Mouse (Mus musculus) midbrain, embryonic 14.5 days (tissue): ENCODE results near the gene March6. TPM values are rescaled to one million over a fixed set of nuclear protein-coding genes. Genes with fewer than 3 reads are reported as not detected.
A peak's percentile ranks its signal among the peaks of the same experiment; 100 is the strongest.

Experiments
- ATAC-seq: fragments of 200-750 bp; cut with Nextera tagmentation; 2 replicates; pipeline ENCODE4 v1.8.0; 2017; ENCODE audit warnings: moderate number of reproducible peaks, moderate library complexity; ENCODE audit not compliant: low FRiP score, low TSS enrichment
- DNase-seq: peaks from one replicate; pipeline ENCODE4 v3.0.0-alpha.2; 2015
- H3K27ac ChIP-seq: fragments of 300-500 bp; sonication (generic); replicated peaks from 2 replicates; pipeline ENCODE4 v1.5.1; 2014; ENCODE audit warnings: mild to moderate bottlenecking, low read depth, low read length, moderate library complexity
- H3K27me3 ChIP-seq: fragments of 300-500 bp; sonication (generic); 2 replicates; pipeline ENCODE4 v1.6.1; 2014; ENCODE audit warnings: low read length, control low read depth, mixed read lengths; ENCODE audit not compliant: control insufficient read depth, insufficient read depth
- H3K36me3 ChIP-seq: fragments of 300-500 bp; sonication (generic); 2 replicates; pipeline ENCODE4 v1.6.1; 2014; ENCODE audit warnings: low read length, control low read depth; ENCODE audit not compliant: control insufficient read depth, insufficient read depth
- H3K4me1 ChIP-seq: fragments of 300-500 bp; sonication (generic); 2 replicates; pipeline ENCODE4 v1.6.1; 2014; ENCODE audit warnings: mild to moderate bottlenecking, antibody characterized with exemption, low read length, control low read depth; ENCODE audit not compliant: control insufficient read depth, insufficient read depth
- H3K4me2 ChIP-seq: fragments of 300-500 bp; sonication (generic); 2 replicates; pipeline ENCODE4 v1.6.1; 2014; ENCODE audit warnings: mild to moderate bottlenecking, low read length, moderate library complexity
- H3K4me3 ChIP-seq: fragments of 300-500 bp; sonication (generic); replicated peaks from 2 replicates; pipeline ENCODE4 v1.5.1; 2014; ENCODE audit warnings: low read depth, low read length
- H3K9ac ChIP-seq: fragments of 300-500 bp; sonication (generic); replicated peaks from 2 replicates; pipeline ENCODE4 v1.6.1; 2014; ENCODE audit warnings: mild to moderate bottlenecking, low read length, moderate library complexity
- H3K9me3 ChIP-seq: fragments of 300-500 bp; sonication (generic); 2 replicates; pipeline ENCODE4 v1.6.1; 2016; ENCODE audit warnings: low read length, control low read depth, mixed read lengths; ENCODE audit not compliant: control insufficient read depth
- WGBS: fragments of 180-500 bp; shearing (Covaris S2); extraction: QIAGEN DNeasy Blood & Tissue Kit; methylation state at CpG from one replicate; pipeline ENCODE4 v1.1.7; 2014; 5-methylcytosine and 5-hydroxymethylcytosine counted together
- polyA plus RNA-seq: library from polyadenylated mRNA; unstranded; fragments of >200 nt; fragmentation: Nextera tagmentation; extraction: Ambion mirVana; gene quantifications from 2 replicates; pipeline ENCODE4 v1.2.1, GENCODE M21; 2014

March6 gene
- polyA plus RNA-seq, 1 experiment from 2014 or later = 117 TPM

DNA sequence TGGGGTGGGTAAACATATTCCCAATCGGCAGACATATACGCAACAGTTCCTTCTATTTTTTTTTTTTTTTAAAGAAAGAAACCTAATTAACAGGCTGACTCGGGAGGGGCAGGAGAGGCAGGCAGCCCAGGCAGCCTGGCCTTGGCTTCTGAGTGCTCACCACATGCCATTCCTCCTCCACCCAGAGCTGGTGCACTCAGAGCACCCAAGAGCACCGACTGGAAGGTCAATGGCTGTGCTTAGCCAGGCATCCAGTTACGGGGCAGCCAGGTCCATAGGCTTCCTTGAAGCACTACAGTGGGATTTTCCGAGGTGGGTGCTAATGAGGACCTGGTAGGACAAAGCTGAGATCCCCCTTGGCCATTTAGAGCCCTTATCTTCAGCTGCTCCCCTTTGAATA, 88.9 kb downstream of the March6 start:
- Histone ChIP-seq H3K27me3 (no peaks in the 10 kb centered on the region), H3K9me3 (no peaks in the 10 kb centered on the region), H3K9ac (no peak overlapping the region), H3K4me3 (no peak overlapping the region), H3K27ac (no peak overlapping the region), H3K36me3 (no peaks in the 10 kb centered on the region), H3K4me1 (no peaks in the 10 kb centered on the region), H3K4me2 (no peak overlapping the region)
- ATAC-seq (no peak), DNase-seq (no peak)
- 82% methylated on average over 6 of the region's 6 CpGs for WGBS

DNA sequence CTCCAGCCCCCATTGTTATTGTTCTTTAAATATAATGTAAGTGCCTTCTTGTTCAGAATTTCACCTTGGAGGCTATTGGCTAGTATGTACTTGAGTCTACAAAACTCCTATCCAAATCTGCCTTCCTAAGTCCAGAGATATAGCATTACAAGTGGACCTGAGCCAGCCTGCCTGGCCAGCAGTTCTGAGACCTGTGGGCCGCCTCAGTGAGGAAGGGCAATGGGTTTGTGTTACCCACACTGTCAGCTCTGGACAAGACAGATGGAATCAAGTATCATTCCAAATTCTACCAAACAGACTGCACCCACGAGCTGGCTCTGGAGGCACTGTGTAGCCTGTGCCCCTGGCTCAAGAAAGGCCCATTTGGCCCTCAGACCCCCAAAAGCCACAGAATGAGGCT, 94.0 kb downstream of the March6 start:
- WGBS = 86% methylated on average over 2 of the region's 2 CpGs
- Histone ChIP-seq H3K36me3 (no peaks in the 10 kb centered on the region), H3K27ac (no peak overlapping the region), H3K9ac (no peak overlapping the region), H3K4me3 (no peak overlapping the region), H3K4me1 (no peaks in the 10 kb centered on the region), H3K4me2 (no peak overlapping the region), H3K27me3 (no peaks in the 10 kb centered on the region), H3K9me3 (no peaks in the 10 kb centered on the region)
- ATAC-seq = no peak
- DNase-seq = no peak

DNA sequence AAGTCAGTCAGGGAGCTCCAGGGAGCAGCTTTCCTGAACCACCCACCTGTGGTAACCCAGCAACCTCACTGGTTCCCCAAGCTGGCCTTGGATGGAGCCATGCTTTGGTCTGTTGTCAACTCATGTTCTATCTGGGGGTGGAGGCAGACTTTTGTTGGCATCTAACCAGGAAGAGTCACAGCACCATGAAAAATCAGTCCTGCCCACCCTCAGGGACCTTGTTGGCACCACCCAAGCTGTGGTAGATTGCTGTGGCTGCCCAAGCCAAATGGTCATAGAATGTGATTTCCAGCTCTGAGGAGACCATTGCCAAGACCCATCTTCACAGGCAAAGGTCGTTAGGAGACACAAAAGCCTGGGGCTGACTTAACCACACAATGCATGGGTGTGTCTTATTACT, 94.8 kb downstream of the March6 start:
- Histone ChIP-seq H3K27me3 (no peaks in the 10 kb centered on the region), H3K27ac (no peak overlapping the region), H3K36me3 (no peaks in the 10 kb centered on the region), H3K9ac (no peak overlapping the region), H3K4me3 (no peak overlapping the region), H3K9me3 (no peaks in the 10 kb centered on the region), H3K4me2 (no peak overlapping the region), H3K4me1 (no peaks in the 10 kb centered on the region)
- 55% methylated on average over 1 of the region's 1 CpGs for WGBS
- ATAC-seq (no peak), DNase-seq (no peak)

DNA sequence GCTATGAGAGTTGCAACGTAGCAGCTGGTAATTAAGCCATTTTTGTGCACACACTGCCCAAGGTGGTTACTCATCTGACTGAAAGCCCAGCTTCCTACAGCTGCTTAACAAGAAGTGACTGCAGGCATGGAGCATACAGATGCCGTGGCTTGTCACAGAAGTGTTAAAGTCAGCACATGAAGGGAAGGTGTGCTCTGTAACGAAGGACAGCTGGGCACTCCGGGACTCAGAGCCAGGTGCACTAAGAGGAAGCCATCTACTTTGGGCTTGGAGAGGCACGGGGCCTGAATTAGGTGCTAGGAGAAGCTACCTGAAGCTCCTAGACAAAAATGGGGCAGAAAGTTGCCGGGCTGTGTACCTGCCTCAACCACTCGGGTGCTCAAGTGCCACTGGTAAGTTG, 97.1 kb downstream of the March6 start:
- Histone ChIP-seq H3K4me3 (no peak overlapping the region), H3K4me2 (no peak overlapping the region), H3K27me3 (no peaks in the 10 kb centered on the region), H3K9me3 (no peaks in the 10 kb centered on the region), H3K27ac (no peak overlapping the region), H3K9ac (no peak overlapping the region), H3K36me3 (no peaks in the 10 kb centered on the region), H3K4me1 (no peaks in the 10 kb centered on the region)
- DNase-seq (no peak), ATAC-seq (no peak)
- 87% methylated on average over 7 of the region's 7 CpGs for WGBS

DNA sequence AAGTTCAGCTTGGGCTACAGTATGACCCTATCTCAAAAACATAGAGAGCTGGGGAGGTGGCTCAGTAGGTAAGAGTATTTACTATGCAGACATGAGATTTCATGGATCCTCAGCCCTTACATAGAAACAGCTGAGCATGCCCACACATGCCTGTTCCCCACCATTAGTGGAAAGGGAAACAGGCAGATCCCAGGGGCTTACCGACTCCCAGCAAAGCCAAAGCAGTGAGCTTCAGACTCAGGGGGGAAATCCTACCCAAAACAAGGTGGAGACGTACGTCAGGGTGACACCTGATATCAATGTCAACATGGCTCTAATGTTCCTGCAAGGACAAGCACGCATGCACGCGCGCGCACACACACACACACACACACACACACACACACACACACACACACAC, 99.0 kb downstream of the March6 start:
- no peak overlapping the region for H3K27ac ChIP-seq
- H3K27me3 ChIP-seq = no peaks in the 10 kb centered on the region
- no peak overlapping the region for H3K4me3 ChIP-seq
- no peaks in the 10 kb centered on the region for H3K36me3 ChIP-seq
- ATAC-seq = no peak
- DNase-seq = no peak
- WGBS = 91% methylated on average over 8 of the region's 8 CpGs
- no peak overlapping the region for H3K9ac ChIP-seq
- H3K4me2 ChIP-seq = no peak overlapping the region
- no peaks in the 10 kb centered on the region for H3K4me1 ChIP-seq
- no peaks in the 10 kb centered on the region for H3K9me3 ChIP-seq

DNA sequence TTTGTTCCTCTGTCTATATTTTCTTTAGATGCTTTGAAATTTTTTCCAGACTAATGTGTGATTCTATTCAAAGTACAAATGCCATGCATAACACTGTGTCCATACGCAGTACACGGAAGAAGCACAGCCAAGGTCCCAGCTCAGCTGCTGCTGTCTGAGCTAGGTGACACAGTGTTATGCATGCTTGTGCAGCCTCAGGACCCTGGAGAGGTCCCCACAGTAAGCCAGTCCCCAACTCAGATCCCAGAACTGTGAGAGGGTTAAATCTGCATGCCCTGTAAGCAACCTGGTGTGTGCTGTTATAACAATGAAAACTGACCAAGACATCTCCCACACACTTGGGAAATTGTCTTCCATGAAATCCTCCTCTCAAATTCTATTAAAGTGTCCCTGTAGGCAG, 100.8 kb downstream of the March6 start:
- Histone ChIP-seq H3K4me3 (no peak overlapping the region), H3K9me3 (no peaks in the 10 kb centered on the region), H3K4me2 (no peak overlapping the region), H3K36me3 (no peaks in the 10 kb centered on the region), H3K27ac (no peak overlapping the region), H3K4me1 (no peaks in the 10 kb centered on the region), H3K9ac (no peak overlapping the region), H3K27me3 (no peaks in the 10 kb centered on the region)
- WGBS = 74% methylated on average over 2 of the region's 2 CpGs
- no peak for DNase-seq
- no peak for ATAC-seq

DNA sequence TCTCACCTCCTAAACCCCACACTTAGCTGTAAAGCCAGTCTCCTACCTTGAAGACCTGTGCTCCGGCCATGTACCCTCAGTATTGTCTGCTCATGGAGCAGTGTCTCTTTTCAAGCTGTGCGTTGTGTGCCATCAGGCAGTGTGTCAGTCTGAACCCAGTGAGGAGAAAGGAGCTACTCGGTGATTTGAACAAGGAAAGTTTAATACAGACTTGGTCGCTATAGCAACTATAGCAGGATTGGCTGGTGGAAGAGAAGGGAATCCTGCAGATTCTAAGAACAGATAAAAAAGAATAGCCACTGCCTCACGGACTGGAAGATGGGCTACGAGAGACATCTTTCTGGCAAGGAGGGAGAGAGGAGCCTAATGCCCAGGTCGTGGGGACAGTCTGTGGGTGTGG, 101.4 kb downstream of the March6 start:
- H3K27ac ChIP-seq = no peak overlapping the region
- H3K36me3 ChIP-seq = no peaks in the 10 kb centered on the region
- H3K4me1 ChIP-seq = no peaks in the 10 kb centered on the region
- WGBS = 47% methylated on average over 7 of the region's 7 CpGs
- DNase-seq (peak; percentile 20), ATAC-seq (no peak)
- H3K27me3 ChIP-seq = no peaks in the 10 kb centered on the region
- no peak overlapping the region for H3K9ac ChIP-seq
- no peak overlapping the region for H3K4me3 ChIP-seq
- no peaks in the 10 kb centered on the region for H3K9me3 ChIP-seq
- H3K4me2 ChIP-seq = no peak overlapping the region

DNA sequence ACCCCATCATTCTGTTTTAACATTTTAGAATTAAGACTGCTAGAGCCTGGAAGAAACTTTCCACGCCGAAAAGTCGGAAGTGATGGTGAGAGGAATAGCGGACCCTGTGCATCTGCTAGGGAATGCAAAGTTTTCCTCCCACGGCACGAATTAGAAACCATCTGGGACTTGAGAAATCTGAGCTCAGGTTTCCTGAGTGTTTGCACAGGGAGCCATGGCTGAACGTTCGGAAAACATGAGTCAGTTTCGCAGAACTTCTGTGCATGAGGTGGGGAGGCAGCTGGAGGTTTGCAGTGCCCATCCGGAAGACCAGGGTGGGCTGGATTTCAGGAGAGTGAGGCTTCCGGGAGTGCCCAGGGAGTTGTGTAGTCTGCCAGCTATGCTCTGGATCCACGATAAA, 102.3 kb downstream of the March6 start:
- DNase-seq (no peak), ATAC-seq (no peak)
- Histone ChIP-seq H3K9ac (no peak overlapping the region), H3K4me3 (no peak overlapping the region), H3K27me3 (no peaks in the 10 kb centered on the region), H3K36me3 (no peaks in the 10 kb centered on the region), H3K4me2 (no peak overlapping the region), H3K4me1 (no peaks in the 10 kb centered on the region), H3K27ac (no peak overlapping the region), H3K9me3 (no peaks in the 10 kb centered on the region)
- 90% methylated on average over 12 of the region's 12 CpGs for WGBS

DNA sequence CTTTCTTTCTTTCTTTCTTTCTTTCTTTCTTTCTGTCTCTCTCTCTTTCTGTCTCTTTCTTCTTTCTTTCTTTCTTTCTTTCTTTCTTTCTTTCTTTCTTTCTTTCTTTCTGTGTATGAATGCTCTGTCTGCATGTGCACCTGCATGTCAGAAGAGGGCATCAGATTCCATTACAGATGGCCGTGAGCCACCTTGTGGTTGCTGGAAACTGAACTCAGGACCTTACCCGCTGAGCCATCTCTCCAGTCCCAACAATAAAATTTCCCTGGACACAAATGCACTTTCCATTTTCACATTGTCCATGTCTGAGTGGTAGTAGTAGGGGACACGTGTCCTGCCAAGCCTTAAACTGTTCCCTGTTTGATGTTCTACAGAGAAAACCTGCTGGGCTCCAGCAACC, 103.5 kb downstream of the March6 start:
- Histone ChIP-seq H3K4me1 (no peaks in the 10 kb centered on the region), H3K27me3 (no peaks in the 10 kb centered on the region), H3K4me2 (no peak overlapping the region), H3K9ac (no peak overlapping the region), H3K4me3 (no peak overlapping the region), H3K9me3 (no peaks in the 10 kb centered on the region), H3K36me3 (no peaks in the 10 kb centered on the region), H3K27ac (no peak overlapping the region)
- 63% methylated on average over 3 of the region's 3 CpGs for WGBS
- ATAC-seq (no peak), DNase-seq (no peak)
